Mouse (Mus musculus) lung, postnatal 0 days (tissue): ENCODE results near the gene Ndufb2.

Experiments
- CTCF ChIP-seq: IDR thresholded peaks from 2 replicates; pipeline ENCODE4 v1.5.1; 2016; ENCODE audit warnings: antibody characterized with exemption, mild to moderate bottlenecking
- EP300 ChIP-seq: IDR thresholded peaks from 2 replicates; pipeline ENCODE4 v1.6.1; 2016; ENCODE audit warnings: antibody characterized with exemption, mild to moderate bottlenecking, control low read depth

GRCm38 (mm10) chr6:39573791-39574554 is 18.4 kb upstream of the Ndufb2 start, which contains the start of gene Adck2:
- peak; percentile 55 for TF ChIP-seq CTCF
- TF ChIP-seq EP300 = no peak
